Mouse (Mus musculus): ENCODE measurements around the gene Myocd. TPM values are rescaled to one million over a fixed set of nuclear protein-coding genes. Genes with fewer than 3 reads are reported as not detected.

The Myocd gene
- polyA plus RNA-seq, 1 experiment from 2014 or later, result 0.64 TPM

DNA sequence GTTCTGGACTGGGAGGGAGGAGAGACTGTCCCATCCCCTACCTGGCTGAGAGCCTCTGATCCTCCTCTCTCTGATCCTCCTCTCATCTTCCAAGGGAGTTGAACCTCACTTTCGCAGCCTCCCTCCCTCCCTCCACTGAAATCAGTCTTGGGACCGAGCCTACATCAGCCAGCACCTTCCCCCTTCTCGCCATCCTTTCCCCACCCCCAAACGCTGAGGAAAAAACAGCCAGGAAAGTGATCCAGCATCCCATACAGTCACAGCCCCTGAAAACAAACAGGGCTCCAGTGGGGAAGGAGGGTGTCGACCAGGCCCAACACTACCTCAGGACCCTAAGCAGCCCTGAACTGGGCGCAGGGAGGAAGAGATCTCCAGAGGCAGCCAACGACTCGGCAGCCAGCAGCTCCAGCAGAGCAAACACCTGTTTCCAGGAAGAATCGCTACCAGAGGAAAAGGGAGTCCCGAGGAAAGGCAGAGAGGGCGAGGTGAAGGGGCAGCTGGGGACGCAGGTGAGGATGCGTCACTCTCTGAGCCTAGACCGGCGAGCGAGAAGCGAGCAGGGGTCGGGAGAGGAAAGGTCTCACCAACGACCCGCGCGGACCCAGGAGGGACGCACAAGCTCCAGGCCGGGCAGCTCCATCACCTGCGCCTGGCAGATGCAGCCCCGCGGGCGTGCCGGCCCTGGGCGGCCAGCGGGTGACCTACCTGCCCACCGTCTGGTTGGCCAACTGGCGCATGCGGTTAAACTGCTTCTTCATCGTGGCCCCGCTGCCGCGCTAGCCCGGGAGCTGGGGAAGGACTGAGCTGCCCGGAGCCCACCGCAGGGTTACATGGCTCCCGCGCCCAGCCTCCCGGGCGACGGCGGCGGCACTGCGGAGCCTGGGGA, 107.7 kb downstream of the Myocd start:
- ATAC-seq, result peak; percentile 87
- H3K9me3 ChIP-seq (replicated peaks; ENCODE audit: control insufficient read depth, low read length, poor library complexity, severe bottlenecking), result no peaks in the 10 kb centered on the region
- peak overlapping the region; percentile 85 for H3K4me3 ChIP-seq (ENCODE audit: low read depth, low read length)
- H3K27me3 ChIP-seq (ENCODE audit: control insufficient read depth, insufficient read depth, low read depth, low read length), result no peaks in the 10 kb centered on the region
- no peaks in the 10 kb centered on the region for H3K36me3 ChIP-seq (ENCODE audit: control insufficient read depth, insufficient read depth, low read length)
- peaks cover 13% of the 10 kb centered on the region for H3K4me1 ChIP-seq (ENCODE audit: control insufficient read depth, insufficient read depth, low read length)
- H3K9ac ChIP-seq (ENCODE audit: low read depth, low read length), result peak overlapping the region; percentile 94
- under 1% methylated on average over 49 of the region's 49 CpGs for WGBS
- peak overlapping the region; percentile 79 for H3K27ac ChIP-seq (ENCODE audit: low read length)
- peak overlapping the region; percentile 81 for H3K4me2 ChIP-seq (ENCODE audit: low read length)

DNA sequence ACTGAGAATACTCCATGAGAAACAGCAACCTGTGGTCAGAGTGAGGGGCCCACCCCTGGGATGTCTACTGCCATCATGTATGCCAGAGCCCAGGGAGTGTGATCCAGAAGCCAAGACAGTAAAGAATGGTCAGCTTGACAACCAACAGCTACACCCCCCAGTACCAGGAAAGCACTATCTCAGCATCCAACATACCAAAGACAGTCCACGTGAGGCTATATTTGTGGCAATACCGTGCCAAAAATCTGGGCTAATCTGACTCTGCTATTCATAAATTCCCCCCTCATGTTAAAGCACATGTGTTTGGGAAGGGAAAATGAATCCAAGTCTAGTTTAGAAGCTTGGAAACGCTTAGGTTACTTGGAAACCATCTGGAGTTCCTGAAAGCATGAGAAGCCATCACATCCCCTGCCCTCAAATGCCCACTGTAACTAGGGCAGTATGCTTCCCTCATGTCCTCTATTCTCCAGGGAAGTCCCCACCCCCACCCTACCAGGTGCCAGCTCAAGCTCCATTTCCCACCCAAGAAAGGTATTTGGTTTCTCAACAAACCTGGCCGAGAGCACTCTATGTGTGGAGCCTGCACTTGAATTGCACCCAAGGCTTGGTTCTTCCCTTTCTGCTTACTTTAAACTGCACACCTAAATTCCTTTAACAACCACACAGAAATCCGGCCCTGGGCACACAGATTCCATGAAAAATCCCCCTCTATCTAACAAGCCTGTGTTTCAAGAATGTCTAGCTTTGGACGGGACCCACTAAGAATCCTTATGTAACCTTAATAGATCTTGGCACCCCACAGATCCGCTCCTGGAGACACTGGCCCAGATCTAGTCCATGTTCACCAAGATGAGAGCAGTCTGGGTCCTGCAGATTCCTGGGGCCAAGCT, 108.6 kb downstream of the Myocd start:
- peaks cover 13% of the 10 kb centered on the region for H3K4me1 ChIP-seq (ENCODE audit: control insufficient read depth, insufficient read depth, low read length)
- ATAC-seq, result no peak
- WGBS, result 57% methylated on average over 7 of the region's 7 CpGs
- H3K4me2 ChIP-seq (ENCODE audit: low read length), result peak overlapping the region; percentile 81
- H3K4me3 ChIP-seq (ENCODE audit: low read depth, low read length), result peak overlapping the region; percentile 85
- H3K9me3 ChIP-seq (replicated peaks; ENCODE audit: control insufficient read depth, low read length, poor library complexity, severe bottlenecking), result no peaks in the 10 kb centered on the region
- peak overlapping the region; percentile 94 for H3K9ac ChIP-seq (ENCODE audit: low read depth, low read length)
- H3K27me3 ChIP-seq (ENCODE audit: control insufficient read depth, insufficient read depth, low read depth, low read length), result no peaks in the 10 kb centered on the region
- no peak overlapping the region for H3K27ac ChIP-seq (ENCODE audit: low read length)
- no peaks in the 10 kb centered on the region for H3K36me3 ChIP-seq (ENCODE audit: control insufficient read depth, insufficient read depth, low read length)

DNA sequence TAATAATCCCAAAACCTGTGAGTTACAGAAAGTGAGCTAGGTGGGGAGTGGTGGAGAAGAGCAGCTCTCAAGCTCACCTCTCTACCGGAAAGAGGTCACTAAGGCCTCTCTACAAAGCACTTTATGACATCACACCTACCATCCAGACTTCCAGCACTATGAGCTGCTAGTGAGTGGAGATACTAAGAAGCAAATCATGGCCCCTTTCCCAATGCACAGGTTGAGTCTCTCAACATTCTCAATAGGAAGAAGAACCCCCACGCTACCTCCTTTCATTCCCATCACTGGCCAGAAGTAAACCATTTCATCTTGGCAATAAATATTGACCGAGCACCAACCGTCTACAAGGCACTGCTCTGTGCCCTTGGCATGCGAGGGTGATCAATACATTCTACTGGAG, 110.0 kb downstream of the Myocd start, which contains the start of gene 1700086D15Rik:
1700086D15Rik (minus strand) TSS at position 101 of the 400 bp plus-strand sequence.
- no peak for ATAC-seq
- Histone ChIP-seq H3K27ac (ENCODE audit: low read length) (no peak within 1 kb of the TSS), H3K27me3 (ENCODE audit: control insufficient read depth, insufficient read depth, low read depth, low read length) (no peaks in the 10 kb centered on the region), H3K9ac (ENCODE audit: low read depth, low read length) (no peak within 1 kb of the TSS), H3K9me3 (replicated peaks; ENCODE audit: control insufficient read depth, low read length, poor library complexity, severe bottlenecking) (no peaks in the 10 kb centered on the region), H3K4me1 (ENCODE audit: control insufficient read depth, insufficient read depth, low read length) (peaks cover 13% of the 10 kb centered on the region), H3K36me3 (ENCODE audit: control insufficient read depth, insufficient read depth, low read length) (no peaks in the 10 kb centered on the region), H3K4me3 (ENCODE audit: low read depth, low read length) (no peak within 1 kb of the TSS), H3K4me2 (ENCODE audit: low read length) (peak within 1 kb of the TSS; percentile 81)
- 96% methylated on average over 5 of the region's 5 CpGs for WGBS

DNA sequence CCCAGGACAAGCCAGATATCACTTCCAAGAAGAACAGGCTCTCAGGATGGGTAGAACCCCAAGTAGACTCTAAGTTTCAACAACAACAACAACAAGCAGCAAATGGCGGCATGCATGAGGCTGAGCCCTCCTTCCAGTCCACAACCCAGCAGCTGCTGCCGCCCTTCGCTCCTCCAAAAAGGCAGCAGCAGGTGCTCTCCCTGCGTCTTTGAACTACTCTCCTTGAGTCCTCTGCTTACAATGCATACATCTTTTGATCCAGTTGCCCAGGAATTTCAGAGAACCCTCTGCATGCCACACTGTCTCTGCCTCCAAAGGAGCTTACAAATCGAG, 111.2 kb downstream of the Myocd start:
- no peak for ATAC-seq
- no peaks in the 10 kb centered on the region for H3K9me3 ChIP-seq (replicated peaks; ENCODE audit: control insufficient read depth, low read length, poor library complexity, severe bottlenecking)
- 95% methylated on average over 5 of the region's 5 CpGs for WGBS
- no peak overlapping the region for H3K4me2 ChIP-seq (ENCODE audit: low read length)
- no peak overlapping the region for H3K27ac ChIP-seq (ENCODE audit: low read length)
- H3K27me3 ChIP-seq (ENCODE audit: control insufficient read depth, insufficient read depth, low read depth, low read length), result no peaks in the 10 kb centered on the region
- H3K9ac ChIP-seq (ENCODE audit: low read depth, low read length), result no peak overlapping the region
- no peaks in the 10 kb centered on the region for H3K36me3 ChIP-seq (ENCODE audit: control insufficient read depth, insufficient read depth, low read length)
- peaks cover 16% of the 10 kb centered on the region for H3K4me1 ChIP-seq (ENCODE audit: control insufficient read depth, insufficient read depth, low read length)
- H3K4me3 ChIP-seq (ENCODE audit: low read depth, low read length), result no peak overlapping the region

DNA sequence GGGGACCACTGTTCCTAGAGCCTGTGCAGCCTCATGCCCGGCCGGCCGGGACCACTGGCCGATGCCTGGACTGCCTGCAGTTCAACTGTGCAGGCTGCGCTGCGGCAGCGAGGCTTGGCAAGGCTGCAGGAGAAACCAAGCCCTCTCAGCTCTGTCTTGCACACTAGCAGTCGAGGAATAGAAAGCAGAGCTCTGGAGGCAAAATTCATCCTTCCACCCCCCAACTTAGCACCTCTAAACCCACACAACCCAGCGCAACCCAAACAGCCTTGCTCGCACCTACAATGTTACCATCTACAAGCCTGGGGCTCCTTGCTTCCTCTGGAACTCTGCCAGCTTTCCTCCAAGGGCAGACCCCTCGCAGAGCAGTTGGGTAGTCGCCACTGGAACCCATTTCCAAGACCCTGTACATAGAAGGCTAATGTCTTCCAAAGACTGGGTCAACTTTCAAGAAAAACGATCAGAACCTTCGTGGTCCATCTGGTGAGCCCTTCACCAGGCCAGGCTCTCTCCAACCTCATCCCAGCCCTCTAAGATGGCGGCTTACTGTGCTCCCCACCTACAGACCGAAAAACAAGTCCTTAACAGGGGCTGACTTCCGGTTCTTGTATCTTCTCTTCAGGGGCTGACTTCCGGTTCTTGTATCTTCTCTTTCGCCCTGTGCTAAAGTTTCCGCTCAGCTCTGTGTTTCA, 111.7 kb downstream of the Myocd start:
- WGBS, result 96% methylated on average over 20 of the region's 20 CpGs
- no peak overlapping the region for H3K4me2 ChIP-seq (ENCODE audit: low read length)
- no peaks in the 10 kb centered on the region for H3K27me3 ChIP-seq (ENCODE audit: control insufficient read depth, insufficient read depth, low read depth, low read length)
- no peak for ATAC-seq
- peaks cover 16% of the 10 kb centered on the region for H3K4me1 ChIP-seq (ENCODE audit: control insufficient read depth, insufficient read depth, low read length)
- no peak overlapping the region for H3K27ac ChIP-seq (ENCODE audit: low read length)
- H3K4me3 ChIP-seq (ENCODE audit: low read depth, low read length), result no peak overlapping the region
- no peaks in the 10 kb centered on the region for H3K9me3 ChIP-seq (replicated peaks; ENCODE audit: control insufficient read depth, low read length, poor library complexity, severe bottlenecking)
- no peak overlapping the region for H3K9ac ChIP-seq (ENCODE audit: low read depth, low read length)
- H3K36me3 ChIP-seq (ENCODE audit: control insufficient read depth, insufficient read depth, low read length), result no peaks in the 10 kb centered on the region

DNA sequence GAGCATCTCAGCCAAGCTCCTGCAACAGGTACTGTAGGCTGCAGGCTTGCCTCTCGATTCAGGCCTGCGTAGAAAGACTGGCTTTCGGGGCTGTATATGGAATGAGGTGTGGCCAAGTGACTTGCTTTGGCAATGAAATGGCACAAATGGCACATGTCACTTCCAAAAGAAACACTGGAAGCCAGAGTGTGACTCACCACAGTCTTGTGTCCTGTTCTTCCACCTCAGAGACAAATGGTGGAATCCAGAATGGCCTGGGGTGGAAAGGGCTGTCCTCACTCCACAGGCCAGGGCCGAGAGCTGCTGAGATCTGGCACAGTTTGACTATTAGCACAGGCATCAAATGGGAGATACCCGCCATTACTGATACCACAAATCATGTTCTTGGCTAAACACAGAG, 116.8 kb downstream of the Myocd start:
- Histone ChIP-seq H3K9ac (ENCODE audit: low read depth, low read length) (no peak overlapping the region), H3K4me3 (ENCODE audit: low read depth, low read length) (no peak overlapping the region), H3K27me3 (ENCODE audit: control insufficient read depth, insufficient read depth, low read depth, low read length) (no peaks in the 10 kb centered on the region), H3K27ac (ENCODE audit: low read length) (no peak overlapping the region), H3K4me1 (ENCODE audit: control insufficient read depth, insufficient read depth, low read length) (peaks cover 3% of the 10 kb centered on the region; the same call in 1 of the 2 replicates), H3K9me3 (replicated peaks; ENCODE audit: control insufficient read depth, low read length, poor library complexity, severe bottlenecking) (no peaks in the 10 kb centered on the region), H3K36me3 (ENCODE audit: control insufficient read depth, insufficient read depth, low read length) (no peaks in the 10 kb centered on the region), H3K4me2 (ENCODE audit: low read length) (no peak overlapping the region)
- 97% methylated on average over 5 of the region's 5 CpGs for WGBS
- ATAC-seq, result no peak

DNA sequence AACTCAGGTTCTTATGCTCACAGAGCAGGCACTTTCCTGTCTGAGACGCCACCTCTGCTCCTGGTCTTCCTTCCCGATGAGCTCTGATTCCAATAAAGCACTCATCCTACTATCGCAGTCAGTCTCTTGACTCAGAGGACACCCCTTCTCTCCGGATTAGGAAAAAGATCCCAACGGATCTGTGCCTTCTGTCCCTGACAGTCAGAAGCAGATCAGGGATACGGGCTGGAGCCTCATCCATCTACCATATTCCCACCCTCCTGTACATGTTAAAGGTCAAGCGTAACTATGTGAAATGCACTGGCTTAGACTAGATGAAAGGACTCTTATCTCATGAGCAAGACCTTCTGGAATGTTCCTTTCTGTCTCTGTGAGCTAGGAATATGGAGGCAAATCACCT, 121.3 kb downstream of the Myocd start:
- no peak for ATAC-seq
- H3K4me3 ChIP-seq (ENCODE audit: low read depth, low read length), result no peak overlapping the region
- no peaks in the 10 kb centered on the region for H3K4me1 ChIP-seq (ENCODE audit: control insufficient read depth, insufficient read depth, low read length)
- no peaks in the 10 kb centered on the region for H3K36me3 ChIP-seq (ENCODE audit: control insufficient read depth, insufficient read depth, low read length)
- no peaks in the 10 kb centered on the region for H3K27me3 ChIP-seq (ENCODE audit: control insufficient read depth, insufficient read depth, low read depth, low read length)
- no peak overlapping the region for H3K27ac ChIP-seq (ENCODE audit: low read length)
- no peak overlapping the region for H3K4me2 ChIP-seq (ENCODE audit: low read length)
- H3K9ac ChIP-seq (ENCODE audit: low read depth, low read length), result no peak overlapping the region
- WGBS, result 92% methylated on average over 7 of the region's 7 CpGs
- H3K9me3 ChIP-seq (replicated peaks; ENCODE audit: control insufficient read depth, low read length, poor library complexity, severe bottlenecking), result no peaks in the 10 kb centered on the region

DNA sequence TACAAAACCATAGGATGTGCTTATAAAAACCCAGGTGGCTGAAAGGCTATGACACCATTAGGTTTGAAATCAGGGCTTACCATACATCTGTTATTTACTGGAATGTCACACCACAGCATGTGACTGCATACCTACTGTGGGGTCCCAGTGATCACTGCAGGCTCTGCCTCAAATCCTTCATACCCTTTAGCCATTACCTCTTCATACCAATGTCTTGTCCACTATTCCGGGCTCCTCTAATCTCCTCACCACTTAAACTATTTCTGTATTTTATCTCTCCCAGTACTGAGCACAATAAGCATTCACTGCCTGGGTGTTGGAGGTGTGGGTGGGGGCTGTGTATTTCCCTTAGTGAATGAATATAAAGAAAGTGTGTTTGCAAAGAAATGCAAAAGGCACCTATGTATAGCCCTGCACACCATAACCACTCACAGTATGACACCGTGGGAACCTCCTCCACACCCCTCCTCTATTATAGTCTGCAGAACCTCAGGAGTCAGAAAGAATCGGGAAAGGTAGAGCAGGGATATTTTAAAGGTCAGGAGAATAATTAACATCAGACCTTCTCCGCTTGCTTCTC, 126.9 kb downstream of the Myocd start:
- no peak overlapping the region for H3K4me2 ChIP-seq (ENCODE audit: low read length)
- no peak for ATAC-seq
- 80% methylated on average over 4 of the region's 4 CpGs for whole genome bisulfite sequencing

More for the DNA sequence above, 126.9 kb downstream of the Myocd start:
- Histone ChIP-seq H3K4me3 (ENCODE audit: low read depth, low read length) (no peak overlapping the region), H3K27ac (ENCODE audit: low read length) (no peak overlapping the region), H3K4me1 (ENCODE audit: control insufficient read depth, insufficient read depth, low read length) (no peaks in the 10 kb centered on the region), H3K36me3 (ENCODE audit: control insufficient read depth, insufficient read depth, low read length) (no peaks in the 10 kb centered on the region), H3K9ac (ENCODE audit: low read depth, low read length) (no peak overlapping the region), H3K9me3 (replicated peaks; ENCODE audit: control insufficient read depth, low read length, poor library complexity, severe bottlenecking) (no peaks in the 10 kb centered on the region), H3K27me3 (ENCODE audit: control insufficient read depth, insufficient read depth, low read depth, low read length) (no peaks in the 10 kb centered on the region)
